Mouse (Mus musculus): ENCODE measurements at regions not wholly inside any gene's neighbourhood (a gene's known extent, or its start where the extent isn't known, plus 50 kb on each side); places are given as distances from the start of the nearest gene placed in this dataset.

DNA sequence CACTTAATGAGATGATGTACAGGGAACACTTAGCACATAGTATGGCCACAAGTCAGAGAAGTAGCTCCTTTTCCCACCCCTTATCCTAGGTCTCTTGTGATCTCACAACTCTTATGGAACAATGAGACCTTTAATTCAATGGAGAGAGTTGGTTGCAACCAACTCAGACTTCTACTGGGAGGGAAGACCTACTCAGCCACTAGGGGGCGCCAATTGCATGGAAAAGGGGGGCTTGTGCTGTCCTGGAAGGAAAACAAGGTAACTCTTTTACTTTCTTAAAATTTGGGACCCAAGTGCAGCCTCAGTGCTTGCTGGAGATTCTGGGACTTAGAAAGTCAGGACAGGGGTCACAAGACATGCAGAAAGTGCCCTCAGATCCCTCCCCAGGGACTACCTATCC is 60.7 kb upstream of the Kcnj15 start:
- H3K4me3 ChIP-seq (replicated peaks) = no peak overlapping the region
- ATAC-seq (ENCODE audit: low FRiP score) = no peak
- H3K4me1 ChIP-seq = peaks cover 5% of the 10 kb centered on the region; the same call in 1 of the 2 replicates
- H3K27me3 ChIP-seq = no peaks in the 10 kb centered on the region; the same call in 1 of the 2 replicates
- no peaks in the 10 kb centered on the region for H3K9me3 ChIP-seq
- no peak overlapping the region for H3K4me2 ChIP-seq
- H3K9ac ChIP-seq = no peak overlapping the region
- H3K36me3 ChIP-seq (replicated peaks) = no peaks in the 10 kb centered on the region
- 0% methylated on average over 1 of the region's 1 CpGs for WGBS
- H3K27ac ChIP-seq = no peak overlapping the region

DNA sequence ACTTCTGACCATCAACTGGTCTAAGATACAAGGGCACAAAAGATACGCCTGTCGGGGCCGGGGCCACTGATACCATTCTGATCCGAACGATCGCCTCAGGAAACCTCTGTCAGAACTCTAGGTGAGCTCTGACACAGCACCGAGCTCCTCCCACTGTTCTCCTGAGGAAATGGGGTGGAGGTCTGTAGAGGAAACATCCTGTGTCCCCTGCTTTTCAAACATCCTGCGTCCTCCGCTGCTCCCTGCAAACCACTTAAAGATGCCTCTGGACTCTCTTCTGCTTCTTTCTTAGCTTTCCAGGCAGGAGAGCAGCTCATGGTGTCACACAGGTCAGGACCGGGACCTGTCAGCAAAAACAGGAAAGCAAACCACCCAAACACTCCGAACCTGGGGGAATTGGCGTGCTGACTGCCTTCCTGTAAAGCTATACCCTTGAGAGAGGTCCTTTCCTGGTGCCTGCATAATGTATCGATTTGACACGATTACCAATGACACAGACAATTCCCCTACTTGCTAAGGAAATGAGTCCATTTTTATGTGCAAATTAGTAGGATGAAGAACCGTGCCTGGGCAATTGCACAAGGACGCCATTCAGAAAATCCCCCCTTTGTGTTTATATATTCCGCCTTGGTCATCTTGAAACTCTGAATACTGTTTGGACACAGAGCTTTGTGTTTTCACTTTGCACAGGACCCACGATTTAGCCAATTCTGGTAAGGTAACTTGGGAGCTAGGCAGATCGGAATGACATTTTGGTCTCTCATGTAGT is 58.4 kb upstream of the Kcnj15 start:
- H3K9me3 ChIP-seq = no peaks in the 10 kb centered on the region
- H3K4me1 ChIP-seq = peaks cover 5% of the 10 kb centered on the region; the same call in 1 of the 2 replicates
- no peak overlapping the region for H3K4me3 ChIP-seq (replicated peaks)
- no peak overlapping the region for H3K4me2 ChIP-seq
- WGBS = 65% methylated on average over 19 of the region's 19 CpGs
- no peak overlapping the region for H3K27ac ChIP-seq
- ATAC-seq (ENCODE audit: low FRiP score) = no peak
- no peak overlapping the region for H3K9ac ChIP-seq
- H3K27me3 ChIP-seq = no peaks in the 10 kb centered on the region; the same call in 1 of the 2 replicates
- H3K36me3 ChIP-seq (replicated peaks) = no peaks in the 10 kb centered on the region

DNA sequence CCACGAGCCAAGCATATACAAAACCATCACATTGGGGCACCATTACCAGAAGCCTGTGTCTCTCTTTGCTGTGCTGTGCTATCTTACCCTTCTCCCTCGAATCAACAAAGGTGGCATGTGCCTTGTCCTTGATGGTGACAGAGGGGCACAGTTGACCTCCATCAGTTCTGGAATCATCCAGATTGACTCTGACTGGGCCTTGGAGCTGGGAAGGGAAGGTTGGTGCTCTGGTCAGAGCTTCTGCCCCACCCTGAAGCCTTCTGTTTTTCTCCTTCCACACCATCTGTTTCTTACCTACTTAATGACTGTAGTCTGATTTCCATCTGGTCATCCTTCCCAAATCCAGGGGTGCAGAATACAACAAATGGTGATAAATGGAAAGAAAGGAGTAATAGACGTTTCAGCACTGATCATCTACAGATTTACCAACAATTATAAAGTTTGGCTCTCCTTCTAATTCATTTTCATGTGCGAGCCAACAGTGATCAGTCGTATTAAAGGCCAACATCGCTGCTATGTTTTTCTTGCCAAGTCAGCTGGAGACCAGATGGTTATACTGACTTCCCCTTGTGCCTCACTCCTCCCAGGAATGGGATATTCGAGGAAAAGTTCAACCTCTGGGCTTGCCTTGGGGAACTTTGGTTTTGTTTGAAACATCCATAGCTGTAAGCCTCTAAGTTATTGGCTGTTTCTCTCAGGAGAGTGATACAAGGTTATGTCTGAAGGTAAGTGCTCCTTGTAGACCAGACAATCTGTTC is 55.1 kb upstream of the Kcnj15 start:
- 75% methylated on average over 7 of the region's 7 CpGs for WGBS
- Histone ChIP-seq H3K9ac (no peak overlapping the region), H3K27me3 (no peaks in the 10 kb centered on the region), H3K4me1 (peaks cover 5% of the 10 kb centered on the region; the same call in 1 of the 2 replicates), H3K36me3 (replicated peaks) (no peaks in the 10 kb centered on the region), H3K4me3 (replicated peaks) (no peak overlapping the region), H3K9me3 (no peaks in the 10 kb centered on the region), H3K4me2 (no peak overlapping the region), H3K27ac (no peak overlapping the region)
- ATAC-seq (ENCODE audit: low FRiP score) = no peak

DNA sequence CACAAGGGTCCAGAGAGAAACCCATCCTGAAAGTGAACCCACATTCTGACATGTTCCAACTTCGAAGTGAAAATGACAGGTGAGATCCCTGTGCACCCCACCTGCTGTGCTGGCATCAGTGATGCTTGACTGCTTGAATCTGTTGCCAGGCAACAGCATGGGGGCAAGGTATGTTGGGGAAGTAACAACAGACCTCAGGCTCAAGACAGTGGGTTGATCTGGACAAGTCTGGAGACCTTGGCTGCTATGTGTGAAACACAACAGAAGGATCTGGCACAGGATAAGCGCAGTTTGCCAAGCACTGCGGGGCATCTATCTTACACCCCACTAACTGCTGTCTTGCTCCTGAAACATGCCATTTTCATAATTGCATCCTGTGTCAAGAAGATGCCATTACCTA is 54.3 kb upstream of the Kcnj15 start:
- Histone ChIP-seq H3K36me3 (replicated peaks) (no peaks in the 10 kb centered on the region), H3K9me3 (no peaks in the 10 kb centered on the region), H3K9ac (no peak overlapping the region), H3K4me2 (no peak overlapping the region), H3K27me3 (no peaks in the 10 kb centered on the region), H3K4me3 (replicated peaks) (no peak overlapping the region), H3K27ac (no peak overlapping the region), H3K4me1 (peaks cover 5% of the 10 kb centered on the region; the same call in 1 of the 2 replicates)
- no peak for ATAC-seq (ENCODE audit: low FRiP score)
- 89% methylated on average over 3 of the region's 3 CpGs for WGBS

DNA sequence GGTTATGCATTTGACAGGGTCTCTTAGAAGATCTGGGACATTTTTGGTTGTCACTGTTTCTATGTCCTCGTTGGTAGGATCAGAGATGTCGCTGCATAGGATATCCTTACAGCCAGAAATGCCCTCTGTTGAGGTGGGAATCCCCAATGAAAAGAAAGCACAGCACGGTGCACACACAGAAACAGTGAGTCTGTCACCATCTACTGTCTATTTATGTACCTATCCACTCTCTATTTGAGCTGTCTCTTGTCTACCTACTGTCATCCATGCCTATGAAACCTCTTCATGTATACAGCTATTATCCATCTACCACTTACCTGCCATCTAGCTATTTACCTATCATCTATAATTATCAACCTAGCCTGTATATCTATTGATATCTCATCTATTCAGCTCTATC is 53.6 kb upstream of the Kcnj15 start:
- Histone ChIP-seq H3K27ac (no peak overlapping the region), H3K27me3 (no peaks in the 10 kb centered on the region), H3K4me3 (replicated peaks) (no peak overlapping the region), H3K36me3 (replicated peaks) (no peaks in the 10 kb centered on the region), H3K4me1 (peaks cover 4% of the 10 kb centered on the region; the same call in 1 of the 2 replicates), H3K9ac (no peak overlapping the region), H3K4me2 (no peak overlapping the region), H3K9me3 (no peaks in the 10 kb centered on the region)
- no peak for ATAC-seq (ENCODE audit: low FRiP score)
- 86% methylated on average over 3 of the region's 3 CpGs for WGBS

DNA sequence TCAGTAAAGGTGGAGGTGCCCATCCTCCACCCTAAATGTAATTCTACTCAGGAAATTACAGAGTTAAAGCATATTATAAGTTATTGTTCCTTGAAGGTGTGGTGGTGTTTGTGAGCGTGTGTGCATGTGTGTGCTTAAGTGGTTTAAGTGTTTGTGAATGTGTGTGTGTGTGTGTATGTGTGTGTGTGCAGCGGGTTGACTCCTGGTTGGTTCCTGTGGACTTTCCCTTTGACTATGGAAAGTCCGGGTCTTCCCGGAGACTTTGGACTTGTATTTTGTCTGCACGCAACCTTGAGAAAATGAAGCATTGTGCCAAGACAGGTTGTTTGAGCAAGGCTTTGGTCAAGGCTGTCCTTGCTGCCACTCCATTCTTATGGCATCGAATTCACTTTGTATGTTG is 52.9 kb upstream of the Kcnj15 start:
- H3K4me1 ChIP-seq = no peaks in the 10 kb centered on the region
- H3K36me3 ChIP-seq (replicated peaks) = no peaks in the 10 kb centered on the region
- H3K4me3 ChIP-seq (replicated peaks) = no peak overlapping the region
- WGBS = 94% methylated on average over 6 of the region's 6 CpGs
- no peak overlapping the region for H3K4me2 ChIP-seq
- no peak for ATAC-seq (ENCODE audit: low FRiP score)
- H3K27ac ChIP-seq = no peak overlapping the region
- H3K9me3 ChIP-seq = no peaks in the 10 kb centered on the region
- no peak overlapping the region for H3K9ac ChIP-seq
- no peaks in the 10 kb centered on the region for H3K27me3 ChIP-seq

DNA sequence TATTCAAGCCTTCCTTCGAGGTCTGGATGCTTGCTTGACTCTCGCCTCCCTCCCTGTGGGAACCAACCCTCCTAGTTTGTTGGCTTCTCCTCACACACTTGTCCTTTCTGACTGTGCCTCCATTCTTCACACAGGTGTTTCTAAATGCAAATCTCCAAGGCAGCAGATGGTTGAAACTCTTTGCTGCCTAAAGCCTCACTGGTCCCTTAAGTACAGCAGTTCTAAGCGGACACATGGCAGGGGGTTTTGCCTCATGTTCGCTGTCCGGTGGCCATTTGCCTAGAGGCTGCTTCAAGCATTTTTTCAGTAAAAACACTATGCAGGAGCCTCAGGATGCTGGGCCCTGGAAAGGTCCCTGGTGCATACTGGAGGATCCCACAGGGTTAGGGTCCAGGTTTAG is 50.9 kb upstream of the Kcnj15 start:
- no peaks in the 10 kb centered on the region for H3K27me3 ChIP-seq
- no peaks in the 10 kb centered on the region for H3K36me3 ChIP-seq (replicated peaks)
- no peak overlapping the region for H3K4me2 ChIP-seq
- H3K4me3 ChIP-seq (replicated peaks) = no peak overlapping the region
- no peak overlapping the region for H3K9ac ChIP-seq
- H3K27ac ChIP-seq = no peak overlapping the region
- H3K4me1 ChIP-seq = no peaks in the 10 kb centered on the region
- 96% methylated on average over 5 of the region's 5 CpGs for WGBS
- ATAC-seq (ENCODE audit: low FRiP score) = no peak
- H3K9me3 ChIP-seq = no peaks in the 10 kb centered on the region

DNA sequence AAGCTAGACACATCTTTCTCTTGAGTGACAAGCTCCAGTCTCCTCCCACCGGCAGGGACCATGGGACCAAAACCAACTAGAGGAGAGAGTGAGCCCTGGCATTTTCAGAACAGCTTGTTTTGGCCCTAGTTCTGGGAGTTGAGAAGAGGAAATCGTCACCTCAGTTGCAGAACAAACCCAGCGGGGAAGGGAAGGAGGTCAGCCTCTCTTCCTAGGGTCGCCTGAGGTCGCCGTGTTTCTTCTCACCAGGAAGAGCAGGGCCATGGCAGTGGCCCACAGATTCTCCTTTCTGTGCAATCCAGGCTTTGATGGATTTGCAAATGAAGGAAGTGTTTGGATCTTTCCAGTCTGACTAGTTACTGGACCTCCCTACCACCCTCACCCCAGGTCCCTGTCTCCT is 49.8 kb upstream of the Kcnj15 start:
- Histone ChIP-seq H3K4me3 (replicated peaks) (no peak overlapping the region), H3K4me1 (no peaks in the 10 kb centered on the region)

More for the DNA sequence above, 49.8 kb upstream of the Kcnj15 start:
- Histone ChIP-seq H3K4me2 (no peak overlapping the region), H3K36me3 (replicated peaks) (no peaks in the 10 kb centered on the region), H3K9me3 (no peaks in the 10 kb centered on the region), H3K27ac (no peak overlapping the region), H3K27me3 (no peaks in the 10 kb centered on the region), H3K9ac (no peak overlapping the region)
- WGBS = 81% methylated on average over 6 of the region's 6 CpGs
- no peak for ATAC-seq (ENCODE audit: low FRiP score)

All from forebrain, embryonic 12.5 days (tissue).